Mouse (Mus musculus) midbrain, postnatal 0 days (tissue): Measurements from ENCODE around the gene Lrrc4b. TPM values are rescaled to one million over a fixed set of nuclear protein-coding genes. Genes with fewer than 3 reads are reported as not detected.

Experiments
- ATAC-seq: fragments of 200-750 bp; cut with Nextera tagmentation; 2 replicates; pipeline ENCODE4 v1.8.0; 2017; ENCODE audit warnings: moderate number of reproducible peaks, mild to moderate bottlenecking, moderate TSS enrichment, moderate library complexity; ENCODE audit not compliant: low FRiP score
- DNase-seq: peaks from one replicate; pipeline ENCODE4 v3.0.0-alpha.2; 2015; ENCODE audit warnings: low spot score
- H3K27ac ChIP-seq: fragments of 300-500 bp; sonication (generic); 2 replicates; pipeline ENCODE4 v1.5.1; 2014; ENCODE audit warnings: low read depth, mild to moderate bottlenecking, low read length, mixed read lengths
- H3K27me3 ChIP-seq: fragments of 300-500 bp; sonication (generic); 2 replicates; pipeline ENCODE4 v1.6.1; 2014; ENCODE audit warnings: low read length, control low read depth, mixed read lengths; ENCODE audit not compliant: insufficient read depth
- H3K36me3 ChIP-seq: fragments of 300-500 bp; sonication (generic); 2 replicates; pipeline ENCODE4 v1.6.1; 2014; ENCODE audit warnings: low read length, control low read depth, mixed read lengths; ENCODE audit not compliant: insufficient read depth
- H3K4me1 ChIP-seq: fragments of 300-500 bp; sonication (generic); 2 replicates; pipeline ENCODE4 v1.6.1; 2014; ENCODE audit warnings: mild to moderate bottlenecking, control low read depth, antibody characterized with exemption, low read length, mixed read lengths; ENCODE audit not compliant: insufficient read depth
- H3K4me2 ChIP-seq: fragments of 300-500 bp; sonication (generic); 2 replicates; pipeline ENCODE4 v1.6.1; 2014; ENCODE audit warnings: low read depth, mild to moderate bottlenecking, low read length, mixed read lengths; ENCODE audit not compliant: poor library complexity, severe bottlenecking
- H3K4me3 ChIP-seq: fragments of 300-500 bp; sonication (generic); 2 replicates; pipeline ENCODE4 v1.5.1; 2014; ENCODE audit warnings: low read depth, mild to moderate bottlenecking, low read length, moderate library complexity
- H3K9ac ChIP-seq: fragments of 300-500 bp; sonication (generic); replicated peaks from 2 replicates; pipeline ENCODE4 v1.6.1; 2014; ENCODE audit warnings: mild to moderate bottlenecking, low read length, moderate library complexity, mixed read lengths; ENCODE audit not compliant: poor library complexity, severe bottlenecking
- H3K9me3 ChIP-seq: fragments of 300-500 bp; sonication (generic); 2 replicates; pipeline ENCODE4 v1.6.1; 2016; ENCODE audit warnings: low read length, control low read depth
- CTCF ChIP-seq: IDR thresholded peaks from 2 replicates; pipeline ENCODE4 v1.5.1; 2016; ENCODE audit warnings: antibody characterized with exemption, mild to moderate bottlenecking
- WGBS: fragments of 180-500 bp; shearing (Covaris S2); extraction: QIAGEN DNeasy Blood & Tissue Kit; methylation state at CpG from one replicate; pipeline ENCODE4 v1.1.7; 2014; 5-methylcytosine and 5-hydroxymethylcytosine counted together
- polyA plus RNA-seq: library from polyadenylated mRNA; unstranded; fragments of >200 nt; fragmentation: Nextera tagmentation; extraction: Ambion mirVana; gene quantifications from 2 replicates; pipeline ENCODE4 v1.2.1, GENCODE M21; 2015
- total RNA-seq: library from RNA; depleted of rRNA; stranded (reverse); fragments of >200 nt; gene quantifications from 2 replicates; pipeline ENCODE4 v1.2.3, GENCODE M21; 2014

Gene Lrrc4b
- total and polyA plus RNA-seq, 2 experiments from 2014 or later, result 26.9 to 657 TPM

DNA sequence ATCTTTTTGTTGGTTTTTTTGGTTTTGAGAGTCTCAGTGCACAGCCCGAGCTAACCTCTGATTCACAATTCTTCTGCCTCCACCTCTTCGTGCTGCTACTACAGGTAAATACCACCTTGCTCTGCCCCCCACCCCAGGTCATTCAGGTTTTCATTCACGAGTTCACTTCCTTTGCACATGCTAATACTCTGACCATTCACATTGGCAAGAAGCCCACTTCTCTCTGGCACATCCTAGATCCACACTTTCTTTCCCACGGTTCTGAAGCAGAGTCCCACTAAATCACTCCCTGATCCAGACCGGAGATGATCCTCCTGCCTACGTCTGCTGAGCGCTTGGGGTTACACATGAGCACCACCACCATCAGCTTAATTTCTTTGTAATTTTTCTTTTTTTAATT, 66.3 kb downstream of the Lrrc4b start:
- Histone ChIP-seq H3K27me3 (no peaks in the 10 kb centered on the region), H3K27ac (no peak overlapping the region), H3K4me2 (peak overlapping the region; percentile 72), H3K36me3 (peaks cover 27% of the 10 kb centered on the region), H3K9ac (peak overlapping the region; percentile 95; the same call in 1 of the 2 replicates), H3K4me1 (peaks cover 8% of the 10 kb centered on the region), H3K4me3 (peak overlapping the region; percentile 70; the same call in 1 of the 2 replicates), H3K9me3 (no peaks in the 10 kb centered on the region)
- TF ChIP-seq CTCF, result no peak
- WGBS, result 80% methylated on average over 7 of the region's 7 CpGs
- DNase-seq, result no peak
- ATAC-seq, result no peak

- Histone ChIP-seq H3K4me1 (peaks cover 8% of the 10 kb centered on the region), H3K9me3 (no peaks in the 10 kb centered on the region), H3K27ac (peak within 1 kb of the TSS; percentile 97), H3K4me3 (peak within 1 kb of the TSS; percentile 70), H3K4me2 (peak within 1 kb of the TSS; percentile 91), H3K27me3 (no peaks in the 10 kb centered on the region), H3K9ac (peak within 1 kb of the TSS; percentile 95), H3K36me3 (peaks cover 17% of the 10 kb centered on the region)
- ATAC-seq, result peak; percentile 96
- TF ChIP-seq CTCF, result no peak; the same call in 1 of the 2 replicates
- under 1% methylated on average over 58 of the region's 58 CpGs for WGBS
- peak; percentile 98 for DNase-seq
These were observed 67.4 kb downstream of the Lrrc4b start, which contains the start of the genes Emc10 and Fam71e1 for GRCm38 (mm10) chr7:44495992-44496770. TSS of gene Emc10 (minus strand) at chr7:44496529. TSS of gene Fam71e1 (plus strand) at chr7:44496581.

DNA sequence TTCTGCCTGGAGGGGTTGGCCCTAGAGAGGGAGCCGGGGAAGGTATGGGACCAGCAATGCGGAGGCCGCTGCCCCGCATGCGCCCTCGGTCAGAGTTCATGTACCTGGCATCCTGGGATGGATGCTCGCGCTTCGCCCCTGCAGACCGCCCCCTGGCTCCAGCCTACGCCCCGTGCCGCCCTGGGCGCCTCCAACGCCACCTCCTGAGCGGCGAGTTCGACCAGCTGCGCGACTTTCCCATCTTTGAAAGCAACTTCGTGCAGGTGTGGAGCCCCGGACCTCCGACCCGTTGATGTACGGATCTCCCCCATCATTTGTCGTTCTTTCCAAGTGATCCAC, 67.9 kb downstream of the Lrrc4b start:
- Histone ChIP-seq H3K27ac (peak overlapping the region; percentile 97), H3K4me1 (peaks cover 8% of the 10 kb centered on the region), H3K4me2 (peak overlapping the region; percentile 91), H3K4me3 (peak overlapping the region; percentile 70), H3K27me3 (no peaks in the 10 kb centered on the region), H3K9me3 (no peaks in the 10 kb centered on the region), H3K36me3 (peaks cover 11% of the 10 kb centered on the region), H3K9ac (peak overlapping the region; percentile 91)
- peak; percentile 43; the same call in 1 of the 2 replicates for TF ChIP-seq CTCF
- no peak; the same call in 1 of the 2 replicates for ATAC-seq
- no peak for DNase-seq
- WGBS, result under 1% methylated on average over 26 of the region's 26 CpGs

DNA sequence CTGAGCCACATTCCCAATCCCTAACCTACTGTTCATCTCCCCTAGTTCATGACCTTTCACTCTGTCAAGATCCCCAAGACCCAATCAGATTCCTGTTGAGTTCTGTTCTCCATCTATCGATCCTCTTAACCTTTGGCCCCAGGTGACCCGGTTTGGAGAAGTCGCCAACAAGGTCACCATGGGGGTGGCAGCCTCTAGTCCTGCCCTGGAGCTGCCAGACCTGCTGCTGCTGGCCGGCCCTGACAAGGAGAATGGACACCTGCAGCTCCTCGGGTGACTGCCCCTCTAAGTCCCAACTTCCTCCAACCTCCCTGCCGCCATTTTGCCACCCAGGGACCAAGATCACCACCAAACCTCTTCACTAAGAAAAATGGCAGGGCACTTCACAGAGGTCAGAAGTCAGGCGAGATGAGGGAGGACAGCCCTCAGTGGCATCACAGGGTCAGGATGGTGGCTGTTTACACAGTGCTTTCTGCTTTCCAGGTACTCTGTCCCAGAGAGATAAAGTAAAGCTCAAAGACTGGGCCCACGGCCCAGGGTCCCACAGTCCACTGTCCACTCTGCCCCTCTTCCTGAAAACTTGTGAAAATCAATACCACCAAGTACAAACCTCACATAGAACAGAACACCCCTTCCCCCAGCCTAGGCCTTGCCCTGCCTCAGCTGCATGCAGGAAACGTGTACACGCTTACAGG, 68.7 kb downstream of the Lrrc4b start:
- peaks cover 8% of the 10 kb centered on the region; the same call in 1 of the 2 replicates for H3K36me3 ChIP-seq
- DNase-seq (no peak), ATAC-seq (no peak)
- WGBS, result 90% methylated on average over 10 of the region's 10 CpGs
- no peak for TF ChIP-seq CTCF
- H3K27me3 ChIP-seq, result no peaks in the 10 kb centered on the region
- peak overlapping the region; percentile 91; the same call in 1 of the 2 replicates for H3K9ac ChIP-seq
- H3K9me3 ChIP-seq, result no peaks in the 10 kb centered on the region
- H3K4me1 ChIP-seq, result peaks cover 8% of the 10 kb centered on the region
- H3K27ac ChIP-seq, result no peak overlapping the region; the same call in 1 of the 2 replicates
- peak overlapping the region; percentile 70 for H3K4me3 ChIP-seq
- peak overlapping the region; percentile 91 for H3K4me2 ChIP-seq

GRCm38 (mm10) chr7:44498922-44499321, 70.1 kb downstream of the Lrrc4b start:
- no peak for ATAC-seq
- Histone ChIP-seq H3K4me1 (peaks cover 8% of the 10 kb centered on the region), H3K9ac (no peak overlapping the region), H3K27me3 (no peaks in the 10 kb centered on the region), H3K36me3 (peaks cover 5% of the 10 kb centered on the region; the same call in 1 of the 2 replicates), H3K27ac (no peak overlapping the region), H3K9me3 (no peaks in the 10 kb centered on the region), H3K4me2 (no peak overlapping the region), H3K4me3 (no peak overlapping the region)
- no peak for TF ChIP-seq CTCF
- no peak for DNase-seq
- 79% methylated on average over 1 of the region's 1 CpGs for WGBS
